Mouse (Mus musculus) brain, embryonic 14.5 days (tissue): ENCODE data around the gene Dlgap1. TPM values are rescaled to one million over a fixed set of nuclear protein-coding genes. Genes with fewer than 3 reads are reported as not detected.

Experiments
- DNase-seq: peaks from one replicate; pipeline ENCODE4 v3.0.0-alpha.2; 2011; ENCODE audit warnings: low read depth
- CTCF ChIP-seq: fragments of 200-500 bp; IDR thresholded peaks from 2 replicates; pipeline ENCODE4 v1.5.1; 2012; ENCODE audit warnings: inconsistent platforms, mild to moderate bottlenecking, moderate library complexity, borderline replicate concordance; ENCODE audit not compliant: insufficient read depth, insufficient read length; ENCODE audit errors: extremely low read depth
- POLR2A ChIP-seq: fragments of 200-500 bp; IDR thresholded peaks from 2 replicates; pipeline ENCODE4 v1.6.1; 2012; ENCODE audit warnings: mild to moderate bottlenecking, inconsistent platforms, borderline replicate concordance; ENCODE audit not compliant: poor library complexity, insufficient read depth, insufficient read length, severe bottlenecking; ENCODE audit errors: extremely low read depth
- polyA plus RNA-seq: library from polyadenylated mRNA; depleted of rRNA; stranded (reverse); fragments of >200 nt; gene quantifications from 2 replicates; pipeline ENCODE4 v1.2.3, GENCODE M21; 2012

Dlgap1 gene
- polyA plus RNA-seq, 1 experiment, result 25.4 TPM

- DNase-seq, result no peak
- TF ChIP-seq POLR2A (no peak), CTCF (no peak)
Measured at GRCm38 (mm10) chr17:70622493-70622892, 653.6 kb downstream of the Dlgap1 start.

DNA sequence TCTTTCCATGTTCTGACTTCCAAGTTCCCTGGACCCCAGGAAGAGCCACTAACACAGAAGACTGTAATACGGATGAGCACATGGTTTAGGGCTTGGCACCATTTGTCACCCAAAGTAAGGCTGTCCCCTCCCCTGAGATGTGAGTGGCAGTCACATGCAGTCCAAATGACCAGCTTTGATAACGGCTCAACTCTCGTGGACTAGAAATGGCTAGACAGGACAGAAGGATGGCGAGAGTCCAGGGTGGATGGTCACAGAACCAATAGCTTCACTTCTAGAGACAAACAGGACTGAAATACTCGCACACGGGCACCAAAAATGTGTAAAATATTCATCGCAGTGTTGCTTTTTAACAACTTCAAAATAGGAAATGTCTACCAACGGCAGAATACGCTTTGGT is 657.5 kb downstream of the Dlgap1 start:
- TF ChIP-seq CTCF (no peak), POLR2A (no peak)
- no peak for DNase-seq

- no peak for TF ChIP-seq CTCF
- TF ChIP-seq POLR2A, result no peak
- no peak for DNase-seq
Measured at GRCm38 (mm10) chr17:70626925-70627324, 658.1 kb downstream of the Dlgap1 start.

GRCm38 (mm10) chr17:70629653-70630378 is 660.9 kb downstream of the Dlgap1 start:
- TF ChIP-seq CTCF (no peak), POLR2A (no peak)
- DNase-seq, result peak; percentile 85

GRCm38 (mm10) chr17:70633181-70633944 is 664.5 kb downstream of the Dlgap1 start:
- DNase-seq, result peak; percentile 95
- TF ChIP-seq CTCF (peak; percentile 87), POLR2A (no peak)

GRCm38 (mm10) chr17:70643211-70643610 is 674.3 kb downstream of the Dlgap1 start:
- DNase-seq, result no peak

DNA sequence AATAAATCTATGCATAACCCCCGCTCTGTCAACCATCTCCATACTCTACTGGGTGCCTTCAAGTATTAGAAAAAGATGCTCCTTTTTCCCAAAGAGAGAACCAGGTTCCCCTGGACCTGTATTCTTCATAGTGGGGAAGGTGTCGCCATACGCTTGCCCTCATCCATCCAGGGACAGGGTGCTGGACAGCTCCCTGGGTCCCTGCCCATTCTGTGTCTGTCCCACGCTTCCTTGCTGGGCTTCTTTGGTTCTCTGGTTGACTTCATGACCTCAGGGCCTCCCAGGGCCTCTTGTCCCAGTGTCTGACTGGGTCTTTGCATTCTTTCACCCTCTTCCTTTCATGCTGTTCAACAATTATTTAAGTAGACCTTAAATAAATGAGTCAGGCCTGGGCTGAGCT is 677.8 kb downstream of the Dlgap1 start:
- DNase-seq, result no peak
- TF ChIP-seq CTCF (no peak), POLR2A (no peak)

More at GRCm38 (mm10) chr17:70643211-70643610, 674.3 kb downstream of the Dlgap1 start:
- TF ChIP-seq POLR2A, result no peak
- TF ChIP-seq CTCF, result no peak

- TF ChIP-seq CTCF, result no peak
- no peak for TF ChIP-seq POLR2A
- no peak for DNase-seq
Measured at GRCm38 (mm10) chr17:70661382-70661781, 692.5 kb downstream of the Dlgap1 start.

- DNase-seq, result no peak
Measured at GRCm38 (mm10) chr17:70663992-70664391, 695.1 kb downstream of the Dlgap1 start.

GRCm38 (mm10) chr17:70664484-70665040 is 695.7 kb downstream of the Dlgap1 start:
- DNase-seq, result peak; percentile 10
- TF ChIP-seq CTCF, result no peak
- TF ChIP-seq POLR2A, result no peak

More at GRCm38 (mm10) chr17:70663992-70664391, 695.1 kb downstream of the Dlgap1 start:
- TF ChIP-seq POLR2A (no peak), CTCF (no peak)

DNA sequence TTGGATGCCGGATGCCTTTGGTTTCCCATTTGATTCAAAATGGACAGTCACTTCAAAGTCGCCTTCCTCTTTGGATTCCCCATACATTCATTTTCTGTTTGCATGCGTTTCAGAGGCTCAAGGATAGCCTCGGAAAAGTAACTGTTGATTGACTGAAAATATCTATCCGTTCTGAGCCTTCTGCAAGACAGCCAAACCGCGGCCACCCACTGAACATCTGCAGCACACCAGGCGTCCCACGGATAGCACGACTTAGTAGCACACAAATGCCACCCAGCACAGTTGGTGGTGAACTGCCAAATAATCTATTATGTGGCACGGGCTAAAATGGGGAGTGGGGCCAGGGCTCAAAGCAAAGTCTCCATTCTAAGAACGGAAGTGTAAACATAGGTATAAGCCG is 705.1 kb downstream of the Dlgap1 start:
- no peak for DNase-seq

DNA sequence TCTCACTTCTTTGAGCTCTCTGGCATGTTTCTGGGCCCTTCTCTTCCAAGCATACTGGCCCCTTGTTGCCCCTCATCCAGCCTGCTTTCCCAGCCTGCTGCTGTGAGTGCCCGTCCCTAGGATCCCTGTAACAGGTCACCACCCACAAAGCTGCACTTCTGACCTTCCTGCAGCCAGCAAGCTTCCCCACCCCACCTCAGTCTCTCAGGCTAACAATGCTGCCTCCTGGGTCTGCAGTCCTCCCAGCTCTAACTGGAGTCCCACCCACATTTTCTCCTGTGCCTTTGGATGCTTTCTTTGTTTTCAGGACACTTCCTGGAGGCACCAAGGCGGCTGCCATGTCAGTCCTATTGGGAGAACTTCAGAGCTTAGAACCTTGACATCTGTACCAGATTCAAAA is 707.6 kb downstream of the Dlgap1 start:
- TF ChIP-seq POLR2A (no peak), CTCF (no peak)
- DNase-seq, result no peak

More for the DNA sequence above, 705.1 kb downstream of the Dlgap1 start:
- TF ChIP-seq POLR2A (no peak), CTCF (no peak)

DNA sequence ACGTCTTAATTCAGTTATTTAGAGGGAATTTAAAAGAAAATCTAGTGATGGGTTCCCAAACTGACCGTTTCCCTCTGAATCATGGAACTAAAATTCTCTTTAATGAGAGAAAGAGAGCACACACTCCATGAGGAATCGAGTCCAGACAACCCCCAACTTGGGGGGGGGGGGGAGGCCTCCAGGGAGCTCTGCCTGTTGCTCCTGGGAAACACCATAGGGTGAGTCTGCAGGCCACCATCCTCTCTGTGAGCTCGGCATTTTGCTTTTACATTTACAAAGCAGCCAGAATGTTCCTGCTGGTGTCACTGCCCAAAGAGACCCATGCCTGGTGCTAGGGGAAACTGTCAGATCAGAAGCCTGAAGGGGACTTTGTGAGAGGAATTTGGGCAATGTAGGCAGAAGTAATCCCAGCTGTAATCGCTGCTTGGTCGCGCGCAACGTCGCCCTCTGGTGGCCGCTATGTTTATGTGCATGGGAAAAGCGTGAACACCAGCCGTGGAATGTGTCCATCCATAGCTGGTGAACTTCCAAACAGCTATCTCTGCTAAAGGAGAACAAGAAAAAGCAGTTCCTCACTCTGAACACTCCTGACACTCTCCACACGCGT is 714.8 kb downstream of the Dlgap1 start:
- peak; percentile 85 for DNase-seq
- TF ChIP-seq POLR2A (no peak), CTCF (peak; percentile 97)

- TF ChIP-seq POLR2A (no peak), CTCF (no peak)
- DNase-seq, result no peak
Measured at GRCm38 (mm10) chr17:70690174-70690573, 721.3 kb downstream of the Dlgap1 start.

GRCm38 (mm10) chr17:70690598-70690997 is 721.7 kb downstream of the Dlgap1 start:
- TF ChIP-seq POLR2A (no peak), CTCF (no peak)

More at GRCm38 (mm10) chr17:70690598-70690997, 721.7 kb downstream of the Dlgap1 start:
- no peak for DNase-seq
